Mouse (Mus musculus) bone marrow, adult 2 months (tissue): ENCODE data around the gene Ube2c.

Experiments used
- CTCF ChIP-seq: fragments of 200-500 bp; IDR thresholded peaks from 2 replicates; pipeline ENCODE4 v1.5.1; 2011; ENCODE audit warnings: low read length, control low read depth; ENCODE audit not compliant: control insufficient read depth, insufficient read depth
- POLR2A ChIP-seq: fragments of 200-500 bp; IDR thresholded peaks from 2 replicates; pipeline ENCODE4 v1.6.1; 2011; ENCODE audit warnings: low read depth, mild to moderate bottlenecking, control low read depth, low read length, borderline replicate concordance; ENCODE audit not compliant: control insufficient read depth

DNA sequence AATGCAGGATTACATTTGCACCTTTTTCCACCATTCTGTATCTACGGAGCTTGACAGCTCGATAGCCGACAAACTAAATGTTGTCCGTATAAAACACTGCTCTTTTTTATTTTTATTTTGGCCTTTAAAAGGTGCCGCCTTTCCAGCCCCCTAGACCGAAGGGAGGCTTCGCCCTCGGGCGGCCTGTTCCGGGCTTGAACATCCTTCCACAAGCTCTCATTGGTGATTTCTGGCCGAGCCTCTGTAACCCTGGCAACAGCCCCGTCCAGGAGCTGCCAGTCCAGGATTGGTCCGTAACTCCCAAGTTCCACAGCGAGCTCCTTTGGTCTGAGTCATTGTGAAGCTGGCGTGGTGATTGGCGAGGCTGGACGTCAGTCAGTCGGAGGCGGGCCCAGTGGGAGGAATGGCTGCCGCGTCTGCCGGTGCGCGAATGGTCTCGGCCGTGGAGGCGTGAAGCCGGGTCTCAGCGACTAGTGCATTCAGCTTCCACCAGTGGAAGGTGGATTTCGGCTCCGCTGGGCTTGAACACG is 53.0 kb downstream of the Ube2c start, which contains the start of gene Zswim1:
- no peak for TF ChIP-seq CTCF
- peak; percentile 78; the same call in 1 of the 2 replicates for TF ChIP-seq POLR2A
